Mouse (Mus musculus) erythroblast, embryonic 14.5 days (primary cell): ENCODE results near the gene Tmco1.

Experiments
- GATA1 ChIP-seq: IDR thresholded peaks from 2 replicates; pipeline ENCODE4 v1.6.1; 2012; ENCODE audit warnings: low read length, inconsistent platforms, mixed read lengths
- TAL1 ChIP-seq: IDR thresholded peaks from 3 replicates; pipeline ENCODE4 v1.6.1; 2012; ENCODE audit warnings: low read length, inconsistent platforms, mixed read lengths

DNA sequence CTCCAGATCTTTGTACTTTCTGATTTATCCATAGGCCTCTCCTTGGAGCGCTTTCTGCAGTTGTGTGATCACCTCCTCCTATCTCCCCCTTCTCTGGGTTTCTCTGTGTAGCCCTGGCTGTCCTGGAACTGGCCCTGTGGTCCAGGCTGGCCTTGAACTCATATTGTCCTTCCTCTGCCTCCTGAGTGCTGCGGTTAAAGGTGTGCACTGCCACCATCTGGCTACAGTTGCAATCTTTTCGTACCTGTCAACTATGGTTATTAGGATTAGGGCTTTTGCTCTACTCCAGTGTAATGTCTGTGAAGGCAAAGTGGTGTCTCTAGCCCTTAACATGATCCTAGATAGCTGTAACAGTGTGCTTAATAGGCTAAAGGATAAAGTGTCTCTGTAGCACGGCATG lies 5.0 kb downstream of the Tmco1 start:
- TF ChIP-seq TAL1 (no peak), GATA1 (no peak)
